Mouse (Mus musculus) kidney, postnatal 25 days (tissue): Measurements from ENCODE around the gene Gm15294.

Experiments
- DNase-seq, 2 experiments: peaks; one replicate each; pipeline ENCODE4 v3.0.0; 2021; ENCODE audit warnings: mixed read lengths in 2 of 2

Gene Gm15294

GRCm38 (mm10) chrX:141875135-141875534 lies at the start of gene Gm15294:
Gene Gm15294 (minus strand): TSS chrX:141875235.
- DNase-seq = no peak

- DNase-seq = no peak
Measured at GRCm38 (mm10) chrX:141884336-141885048, 9.5 kb upstream of the Gm15294 start.

DNA sequence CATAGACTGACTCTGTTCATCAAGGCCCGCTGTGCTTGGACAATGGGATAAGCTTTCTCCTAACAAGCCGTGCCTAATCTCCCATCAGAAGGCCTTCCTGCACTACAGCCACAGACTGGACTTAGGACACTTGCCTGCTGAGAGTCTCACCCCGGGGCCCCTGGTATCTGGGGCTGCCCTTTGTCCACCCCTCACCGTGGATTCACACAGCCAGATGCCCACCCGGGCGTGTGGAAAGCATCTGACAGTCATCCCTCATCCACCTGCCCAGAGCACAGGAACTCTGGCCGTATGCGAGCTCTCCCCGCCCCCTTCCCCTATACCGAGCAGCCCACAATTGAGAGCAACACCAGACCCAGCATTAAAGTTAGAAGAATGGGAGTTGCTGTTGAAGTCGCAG lies 1.0 kb downstream of the Gm15294 start:
- DNase-seq = no peak

- no peak for DNase-seq
Measured at GRCm38 (mm10) chrX:141873597-141873996, 1.4 kb downstream of the Gm15294 start.

DNA sequence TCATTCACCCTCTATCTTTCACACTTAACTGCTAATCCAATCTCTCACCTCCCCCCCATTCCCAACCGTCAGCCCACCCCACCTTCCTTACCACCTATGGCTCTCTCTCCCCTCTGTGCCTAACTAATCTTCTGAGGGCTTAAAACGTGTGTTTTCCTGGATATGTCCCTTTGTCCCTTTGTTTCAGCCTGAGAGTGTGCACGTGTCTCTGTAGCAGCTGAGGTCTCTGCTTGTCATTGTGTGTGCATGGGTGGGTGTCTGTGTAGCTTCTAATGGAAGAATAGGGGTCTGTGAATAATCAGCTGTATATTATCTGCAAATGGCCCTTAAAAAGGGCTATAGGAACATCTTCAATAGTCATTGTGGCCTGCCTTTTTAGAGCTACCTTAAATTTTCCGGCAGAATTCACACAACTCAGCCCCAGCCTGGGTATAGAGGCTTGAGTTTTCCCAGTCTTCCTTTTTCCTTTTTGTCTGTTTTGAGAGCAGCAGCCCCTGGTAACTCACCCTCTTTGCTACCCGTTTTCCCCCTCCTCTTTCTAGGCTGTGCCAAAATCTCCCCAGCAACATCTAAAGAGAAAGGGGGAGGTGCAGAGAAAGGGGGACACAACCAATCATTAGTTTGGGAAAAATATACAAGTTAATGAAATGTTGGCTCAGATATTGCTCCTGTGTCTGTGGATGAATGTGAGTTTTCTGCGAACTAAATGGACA lies 19.2 kb downstream of the Gm15294 start:
- no peak for DNase-seq
